Mouse (Mus musculus): ENCODE measurements at regions not wholly inside any gene's neighbourhood (a gene's known extent, or its start where the extent isn't known, plus 50 kb on each side); places are given as distances from the start of the nearest gene placed in this dataset.

GRCm38 (mm10) chr4:69346979-69347465 is 392.8 kb upstream of the Brinp1 start:
- Histone ChIP-seq H3K9me3 (ENCODE audit: control insufficient read depth, low read length) (no peaks in the 10 kb centered on the region), H3K27me3 (replicated peaks; ENCODE audit: control insufficient read depth, insufficient read depth, low read length) (no peaks in the 10 kb centered on the region), H3K4me1 (ENCODE audit: control insufficient read depth, insufficient read depth, low read length) (no peaks in the 10 kb centered on the region), H3K27ac (replicated peaks; ENCODE audit: low read depth, low read length) (no peak overlapping the region), H3K4me2 (ENCODE audit: low read depth, low read length) (no peak overlapping the region), H3K4me3 (ENCODE audit: low read depth, low read length) (no peak overlapping the region), H3K36me3 (ENCODE audit: control insufficient read depth, insufficient read depth, low read length) (no peaks in the 10 kb centered on the region), H3K9ac (ENCODE audit: low read depth, low read length) (no peak overlapping the region)
- 78% methylated on average over 5 of the region's 5 CpGs for WGBS
- no peak for DNase-seq (ENCODE audit: low spot score)
- no peak for ATAC-seq (ENCODE audit: low read depth)

DNA sequence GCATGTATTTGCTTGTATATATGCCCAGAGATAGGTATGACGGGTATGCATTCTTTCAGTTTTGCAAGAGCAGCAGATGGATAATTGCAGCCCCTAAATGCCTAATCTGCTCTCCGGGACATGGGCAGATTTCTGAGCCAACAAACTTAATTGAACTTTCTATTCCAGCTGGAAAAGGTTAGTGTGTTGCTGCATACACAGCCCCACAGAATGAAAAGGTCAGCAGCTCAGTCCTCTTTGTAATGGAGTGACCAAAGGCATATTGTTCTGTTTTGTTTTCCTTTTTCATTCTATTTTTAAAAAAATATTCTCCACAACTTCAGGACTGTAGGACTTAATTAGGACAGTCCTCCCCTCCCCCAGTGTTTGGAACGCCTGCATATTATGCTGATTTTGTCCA is 373.4 kb upstream of the Brinp1 start:
- no peaks in the 10 kb centered on the region for H3K4me1 ChIP-seq (ENCODE audit: control insufficient read depth, insufficient read depth, low read length)
- H3K4me3 ChIP-seq (ENCODE audit: low read depth, low read length): no peak overlapping the region
- DNase-seq (ENCODE audit: low spot score): peak; percentile 2
- H3K4me2 ChIP-seq (ENCODE audit: low read depth, low read length): no peak overlapping the region
- no peaks in the 10 kb centered on the region for H3K9me3 ChIP-seq (ENCODE audit: control insufficient read depth, low read length)
- H3K9ac ChIP-seq (ENCODE audit: low read depth, low read length): no peak overlapping the region
- no peak overlapping the region for H3K27ac ChIP-seq (replicated peaks; ENCODE audit: low read depth, low read length)
- 40% methylated on average over 3 of the region's 3 CpGs for WGBS
- no peaks in the 10 kb centered on the region for H3K27me3 ChIP-seq (replicated peaks; ENCODE audit: control insufficient read depth, insufficient read depth, low read length)
- no peaks in the 10 kb centered on the region for H3K36me3 ChIP-seq (ENCODE audit: control insufficient read depth, insufficient read depth, low read length)
- no peak for ATAC-seq (ENCODE audit: low read depth)

All from embryonic facial prominence, embryonic 14.5 days (tissue).